12 mouse cellular contexts compared by ENCODE assay signal in the genomic region with DNA sequence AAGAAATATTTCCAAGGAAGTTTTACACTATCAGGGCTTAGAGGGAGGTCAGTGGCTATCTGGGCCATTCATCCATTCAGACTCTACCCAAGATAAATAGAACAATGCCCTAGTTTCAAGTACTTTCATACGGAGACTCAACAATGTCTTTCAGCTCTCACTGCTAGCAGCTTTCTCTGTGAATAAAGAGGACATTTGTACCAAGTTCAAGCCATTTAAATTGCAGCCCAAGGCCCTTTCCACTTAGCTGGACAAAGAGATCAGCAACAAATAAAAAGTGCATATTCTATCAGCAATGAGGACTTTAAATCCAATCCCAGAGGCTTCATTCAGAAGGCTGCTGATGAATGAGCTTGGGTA.
"Had no signal": no experiment of that assay in that cellular context is flagged by ENCODE, and none has a peak within 500 bp of the region (broad histone marks: within the 10 kb centered on the region; RNA-seq: fewer than 3 reads in every experiment).

No protein-coding gene starts in this region.

- H3K27ac ChIP-seq: limb, embryonic 13.5 days; liver, embryonic 14.5 days; neural tube, embryonic 15.5 days had no signal

- H3K4me2 ChIP-seq: limb, embryonic 13.5 days; neural tube, embryonic 15.5 days had no signal

- H3K4me1 ChIP-seq: neural tube, embryonic 15.5 days had no signal

- H3K27me3 ChIP-seq: limb, embryonic 13.5 days; neural tube, embryonic 15.5 days had no signal

- DNase-seq: kidney, adult 18-20 months; kidney, postnatal 10 days; kidney, postnatal 4 days; left cerebral cortex, postnatal 4 days; lung, adult 18-20 months; right cerebral cortex, postnatal 4 days; spleen, adult 18-20 months; thymus, adult 18-20 months; thymus, postnatal 14 days had no signal

- H3K4me3 ChIP-seq: limb, embryonic 13.5 days; neural tube, embryonic 15.5 days had no signal

- H3K9me3 ChIP-seq: limb, embryonic 13.5 days; neural tube, embryonic 15.5 days had no signal

- H3K36me3 ChIP-seq: limb, embryonic 13.5 days; neural tube, embryonic 15.5 days had no signal

- H3K9ac ChIP-seq: limb, embryonic 13.5 days; liver, embryonic 14.5 days; neural tube, embryonic 15.5 days had no signal
